Mouse (Mus musculus) lung, postnatal 36 days (tissue): ENCODE results near the gene Ano8.

Source experiments
- DNase-seq: peaks from one replicate; pipeline ENCODE4 v3.0.0; 2022; ENCODE audit warnings: mixed read lengths

Gene Ano8

GRCm38 (mm10) chr8:71470146-71470912 lies 15.4 kb downstream of the Ano8 start:
- DNase-seq = no peak

GRCm38 (mm10) chr8:71469411-71469810 lies 16.4 kb downstream of the Ano8 start:
- DNase-seq = peak; percentile 58

GRCm38 (mm10) chr8:71468916-71469315 lies 16.8 kb downstream of the Ano8 start, which contains the start of gene Dda1:
Dda1 (plus strand) TSS chr8:71469199.
- peak; percentile 99 for DNase-seq

GRCm38 (mm10) chr8:71468001-71468400 lies 17.8 kb downstream of the Ano8 start:
- DNase-seq = no peak

GRCm38 (mm10) chr8:71467201-71467600 lies 18.6 kb downstream of the Ano8 start:
- DNase-seq = no peak

- no peak for DNase-seq
Observed at GRCm38 (mm10) chr8:71466198-71466597, 19.6 kb downstream of the Ano8 start.

GRCm38 (mm10) chr8:71465733-71466132 lies 20.0 kb downstream of the Ano8 start:
- no peak for DNase-seq

GRCm38 (mm10) chr8:71464513-71465500 lies 21.0 kb downstream of the Ano8 start, which contains the start of gene Mrpl34:
Mrpl34 (plus strand) TSS chr8:71464959.
- peak; percentile 100 for DNase-seq

- peak; percentile 98 for DNase-seq
Observed at GRCm38 (mm10) chr8:71463188-71464033, 22.4 kb downstream of the Ano8 start, which contains the start of gene Abhd8. Abhd8 (minus strand) TSS chr8:71463655.

GRCm38 (mm10) chr8:71462786-71463185 lies 23.0 kb downstream of the Ano8 start:
- DNase-seq = peak; percentile 61

- DNase-seq = no peak
Observed at GRCm38 (mm10) chr8:71462191-71462590, 23.6 kb downstream of the Ano8 start.

- no peak for DNase-seq
Observed at GRCm38 (mm10) chr8:71461152-71461840, 24.5 kb downstream of the Ano8 start.

- no peak for DNase-seq
Observed at GRCm38 (mm10) chr8:71460716-71461115, 25.0 kb downstream of the Ano8 start.

- DNase-seq = no peak
Observed at GRCm38 (mm10) chr8:71457659-71458270, 28.0 kb downstream of the Ano8 start.

GRCm38 (mm10) chr8:71456906-71457305 lies 28.9 kb downstream of the Ano8 start:
- peak; percentile 26 for DNase-seq

GRCm38 (mm10) chr8:71454668-71455067 lies 31.1 kb downstream of the Ano8 start:
- no peak for DNase-seq

GRCm38 (mm10) chr8:71452669-71453068 lies 33.1 kb downstream of the Ano8 start:
- no peak for DNase-seq

- no peak for DNase-seq
Observed at GRCm38 (mm10) chr8:71451777-71452176, 34.0 kb downstream of the Ano8 start.

GRCm38 (mm10) chr8:71451337-71451736 lies 34.4 kb downstream of the Ano8 start:
- no peak for DNase-seq

GRCm38 (mm10) chr8:71445096-71445495 lies 40.7 kb downstream of the Ano8 start:
- no peak for DNase-seq

GRCm38 (mm10) chr8:71441404-71441803 lies 44.4 kb downstream of the Ano8 start:
- peak; percentile 69 for DNase-seq
